11 mouse cellular contexts compared by ENCODE assay signal in the genomic region with DNA sequence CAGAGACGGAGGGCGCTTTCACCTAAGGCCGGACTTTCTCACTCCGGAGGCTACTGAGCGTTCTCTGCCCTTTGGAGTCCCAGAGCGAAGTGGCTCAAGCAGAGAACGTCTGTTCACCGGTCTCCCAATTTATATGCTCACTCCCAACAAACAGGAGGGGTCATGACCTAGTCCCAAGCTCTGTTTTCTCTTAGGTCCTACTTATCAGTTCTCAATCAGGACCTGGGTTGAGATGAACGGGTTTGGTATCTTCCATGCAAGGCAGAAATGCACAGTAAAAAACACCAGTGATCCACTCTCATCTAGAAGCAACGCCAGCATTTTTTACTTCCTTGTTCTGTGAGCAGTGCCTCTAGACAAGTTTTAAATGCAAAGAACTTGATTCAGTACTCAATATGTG. TPM values are rescaled to one million over a fixed set of nuclear protein-coding genes. Genes with fewer than 3 reads are reported as not detected.
DNase-seq lines count a peak whose midpoint lies in the region; ATAC-seq and TF ChIP-seq lines count a peak whose summit lies in the region.
"Had no signal": no experiment of that assay in that cellular context is flagged by ENCODE, and none has a peak within 500 bp of the region (broad histone marks: within the 10 kb centered on the region; RNA-seq: fewer than 3 reads in every experiment).

A gene (minus strand): TSS at position 101 of the 400 bp plus-strand sequence.

- no peak for ATAC-seq in liver, embryonic 13.5 days (ENCODE audit: low read depth)

- no peak within 1 kb of the TSS for H3K4me3 ChIP-seq in heart, embryonic 10.5 days
- H3K4me3 ChIP-seq in ES-Bruce4 (ENCODE audit: low read depth, low read length) = no peak within 1 kb of the TSS
- no peak within 1 kb of the TSS for H3K4me3 ChIP-seq in hindbrain, embryonic 10.5 days
- no peak within 1 kb of the TSS for H3K4me3 ChIP-seq in liver, embryonic 13.5 days (replicated peaks)

- TF ChIP-seq EP300 in ES-Bruce4 (IDR thresholded peaks at IDR 0.05; ENCODE audit: insufficient read depth, low read depth, low read length) = no peak

- 65% methylated on average over 10 of the region's 10 CpGs for WGBS in heart, embryonic 10.5 days
- WGBS in hindbrain, embryonic 10.5 days = 70% methylated on average over 10 of the region's 10 CpGs
- 59% methylated on average over 10 of the region's 10 CpGs for WGBS in liver, embryonic 13.5 days (ENCODE audit: insufficient replicate concordance)

- no peak within 1 kb of the TSS for H3K9ac ChIP-seq in ES-Bruce4 (ENCODE audit: low read depth, poor library complexity, severe bottlenecking)
- no peak within 1 kb of the TSS for H3K9ac ChIP-seq in liver, embryonic 13.5 days

- no peak for TF ChIP-seq POLR2A in ES-Bruce4 (IDR thresholded peaks at IDR 0.05; ENCODE audit: insufficient read depth, low read length)

- H3K4me2 ChIP-seq in liver, embryonic 13.5 days = no peak within 1 kb of the TSS

- no peak for DNase-seq in heart, embryonic 10.5 days (ENCODE audit: low spot score)
- DNase-seq in heart, postnatal 4 days = no peak
- DNase-seq in hindbrain, embryonic 10.5 days (ENCODE audit: low spot score) = no peak
- no peak for DNase-seq in liver, embryonic 13.5 days
- no peak for DNase-seq in adrenal gland, postnatal 14 days
- DNase-seq in MN1 (ENCODE audit: low spot score) = no peak
- no peak for DNase-seq in urinary bladder, postnatal 10 days (ENCODE audit: low spot score)
- DNase-seq: heart, adult 11 months; kidney, postnatal 25 days had no signal

- TF ChIP-seq CTCF in ES-Bruce4 (IDR thresholded peaks at IDR 0.05; ENCODE audit: low read depth, low read length) = no peak

- H3K27ac ChIP-seq in heart, embryonic 10.5 days = no peak within 1 kb of the TSS
- H3K27ac ChIP-seq in ES-Bruce4 (ENCODE audit: insufficient read depth, low read length) = no peak within 1 kb of the TSS
- no peak within 1 kb of the TSS for H3K27ac ChIP-seq in hindbrain, embryonic 10.5 days
- no peak within 1 kb of the TSS for H3K27ac ChIP-seq in liver, embryonic 13.5 days

- H3K36me3 ChIP-seq in heart, embryonic 10.5 days = no peaks in the 10 kb centered on the region
- no peaks in the 10 kb centered on the region for H3K36me3 ChIP-seq in ES-Bruce4 (ENCODE audit: control insufficient read depth, insufficient read depth, low read length, poor library complexity, severe bottlenecking)
- H3K36me3 ChIP-seq in hindbrain, embryonic 10.5 days = no peaks in the 10 kb centered on the region
- H3K36me3 ChIP-seq in liver, embryonic 13.5 days = no peaks in the 10 kb centered on the region

- H3K27me3 ChIP-seq in heart, embryonic 10.5 days (ENCODE audit: insufficient read depth, poor library complexity, severe bottlenecking) = no peaks in the 10 kb centered on the region
- no peaks in the 10 kb centered on the region for H3K27me3 ChIP-seq in ES-Bruce4 (ENCODE audit: control insufficient read depth, insufficient read depth, low read length, poor library complexity, severe bottlenecking)
- no peaks in the 10 kb centered on the region for H3K27me3 ChIP-seq in hindbrain, embryonic 10.5 days (ENCODE audit: insufficient read depth, poor library complexity, severe bottlenecking)
- H3K27me3 ChIP-seq in liver, embryonic 13.5 days = no peaks in the 10 kb centered on the region

- no peaks in the 10 kb centered on the region for H3K9me3 ChIP-seq in heart, embryonic 10.5 days
- no peaks in the 10 kb centered on the region for H3K9me3 ChIP-seq in ES-Bruce4 (replicated peaks; ENCODE audit: control insufficient read depth, insufficient read depth, low read length, poor library complexity, severe bottlenecking)
- no peaks in the 10 kb centered on the region for H3K9me3 ChIP-seq in hindbrain, embryonic 10.5 days
- H3K9me3 ChIP-seq in liver, embryonic 13.5 days (replicated peaks) = no peaks in the 10 kb centered on the region

- H3K4me1 ChIP-seq in heart, embryonic 10.5 days = no peaks in the 10 kb centered on the region
- no peaks in the 10 kb centered on the region for H3K4me1 ChIP-seq in ES-Bruce4 (ENCODE audit: control insufficient read depth, insufficient read depth, low read length)
- H3K4me1 ChIP-seq in hindbrain, embryonic 10.5 days (replicated peaks) = no peaks in the 10 kb centered on the region
- H3K4me1 ChIP-seq in liver, embryonic 13.5 days (replicated peaks) = no peaks in the 10 kb centered on the region

RNA-seq across cellular contexts. Expression of the gene that starts here (rescaled TPM):
- polyA plus RNA-seq in heart, embryonic 10.5 days (2016; fragmentation: Nextera tagmentation; extraction: Ambion mirVana) = 29.7 and 39.7 TPM in 2 replicates
- 1 to 10 TPM; 1.5 to 1.8 TPM for total RNA-seq in heart, postnatal 4 days (2021)
- 70.0 and 78.0 TPM in 2 replicates for polyA plus RNA-seq in ES-Bruce4 (2011; ENCODE audit: insufficient read depth, insufficient read length, low read depth, missing spikeins)
- polyA plus RNA-seq in hindbrain, embryonic 10.5 days (2016; fragmentation: Nextera tagmentation; extraction: Ambion mirVana) = 44.9 and 60.5 TPM in 2 replicates
- polyA plus RNA-seq in liver, embryonic 13.5 days (2015; fragmentation: Nextera tagmentation; extraction: Ambion mirVana) = 12.1 and 17.4 TPM in 2 replicates
- total RNA-seq in adrenal gland, postnatal 14 days (2021) = 1.8 and 2.5 TPM in 2 replicates
- total RNA-seq: neutrophil, adult 5-6 weeks had no signal
